7 mouse cellular contexts compared by ENCODE assay signal in the genomic region with DNA sequence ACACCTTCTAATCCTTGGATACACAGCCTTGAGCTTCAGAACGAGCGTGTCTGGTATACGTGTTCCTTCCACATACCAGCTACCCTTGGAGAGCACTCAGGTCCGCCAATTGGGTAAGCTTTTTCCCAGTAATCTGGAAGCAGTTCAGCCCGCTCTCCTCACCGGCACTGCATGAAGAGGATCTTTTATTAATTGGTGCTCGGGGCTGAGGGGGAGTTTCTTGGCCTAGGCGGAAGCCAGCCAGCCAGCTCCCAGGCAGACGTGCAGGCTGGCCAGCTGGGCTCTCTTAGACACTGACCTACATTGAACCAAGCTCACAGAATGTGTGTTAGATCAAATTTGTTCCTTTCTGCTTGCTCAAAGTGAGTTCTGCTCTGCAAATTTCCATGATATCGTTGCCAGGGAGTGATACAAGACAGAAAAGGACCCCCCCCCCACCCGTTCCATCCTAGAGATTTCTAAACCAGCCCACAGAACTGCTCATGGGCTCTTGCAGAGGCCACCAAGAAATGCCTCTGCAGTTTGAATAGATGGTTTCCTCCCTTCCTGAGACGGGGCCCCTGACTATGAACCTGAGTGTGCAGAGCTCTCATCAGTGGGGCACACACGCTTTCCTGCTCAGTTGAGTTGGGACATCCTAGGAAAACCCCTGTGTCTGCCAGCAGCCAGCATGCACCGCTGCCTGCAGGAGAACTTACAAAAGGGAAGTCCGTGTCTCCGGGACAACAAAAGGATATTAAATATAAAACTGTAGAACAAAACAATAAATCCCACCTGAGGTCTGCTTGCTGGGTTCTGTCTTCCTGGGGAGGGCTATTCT.
DNase-seq lines count a peak whose midpoint lies in the region; ATAC-seq and TF ChIP-seq lines count a peak whose summit lies in the region.

No protein-coding gene starts in this region.

- 0 out of 2 replicates have a peak overlapping the region, but pooled peaks have one; percentile 25 for H3K27ac ChIP-seq in forebrain, embryonic 12.5 days
- peak overlapping the region; percentile 58 for H3K27ac ChIP-seq in heart, embryonic 15.5 days
- no peak overlapping the region for H3K27ac ChIP-seq in liver, adult 2 months (replicated peaks; ENCODE audit: insufficient read depth, low read depth, low read length)

- H3K4me2 ChIP-seq in forebrain, embryonic 12.5 days: no peak overlapping the region
- no peak overlapping the region for H3K4me2 ChIP-seq in heart, embryonic 15.5 days

- ATAC-seq in forebrain, embryonic 12.5 days (ENCODE audit: low FRiP score): no peak
- ATAC-seq in heart, embryonic 15.5 days (replicated peaks; ENCODE audit: insufficient number of reproducible peaks, insufficient read depth, low FRiP score, low read depth): peak; percentile 58
- ATAC-seq in activated CD4-positive, CD25-positive, alpha-beta regulatory T cell, adult 4 months: no peak

- H3K9ac ChIP-seq in forebrain, embryonic 12.5 days: no peak overlapping the region
- H3K9ac ChIP-seq in heart, embryonic 15.5 days: no peak overlapping the region
- H3K9ac ChIP-seq in liver, adult 2 months (ENCODE audit: low read depth, low read length): peak overlapping the region; percentile 24; the same call in 1 of the 2 replicates

- no peaks in the 10 kb centered on the region for H3K36me3 ChIP-seq in forebrain, embryonic 12.5 days (replicated peaks)
- no peaks in the 10 kb centered on the region for H3K36me3 ChIP-seq in heart, embryonic 15.5 days
- H3K36me3 ChIP-seq in liver, adult 2 months (ENCODE audit: control insufficient read depth, insufficient read depth, low read length): no peaks in the 10 kb centered on the region

- H3K4me1 ChIP-seq in forebrain, embryonic 12.5 days: peaks cover 25% of the 10 kb centered on the region
- peaks cover 11% of the 10 kb centered on the region for H3K4me1 ChIP-seq in heart, embryonic 15.5 days (replicated peaks)
- H3K4me1 ChIP-seq in liver, adult 2 months (ENCODE audit: control insufficient read depth, insufficient read depth, low read length): peaks cover 9% of the 10 kb centered on the region

- no peaks in the 10 kb centered on the region for H3K27me3 ChIP-seq in forebrain, embryonic 12.5 days
- no peaks in the 10 kb centered on the region for H3K27me3 ChIP-seq in heart, embryonic 15.5 days
- no peaks in the 10 kb centered on the region for H3K27me3 ChIP-seq in liver, adult 2 months (ENCODE audit: control insufficient read depth, insufficient read depth, low read length)

- no peak overlapping the region for H3K4me3 ChIP-seq in forebrain, embryonic 12.5 days (replicated peaks)
- no peak overlapping the region for H3K4me3 ChIP-seq in heart, embryonic 15.5 days
- no peak overlapping the region for H3K4me3 ChIP-seq in liver, adult 2 months (ENCODE audit: insufficient read depth, low read depth, low read length)

- WGBS in forebrain, embryonic 12.5 days: 49% methylated on average over 16 of the region's 16 CpGs
- WGBS in heart, embryonic 15.5 days: 48% methylated on average over 16 of the region's 16 CpGs
- 61% methylated on average over 16 of the region's 16 CpGs for WGBS in liver, adult 2 months

- TF ChIP-seq CTCF in liver, adult 2 months (IDR thresholded peaks at IDR 0.05; ENCODE audit: low read depth, low read length): no peak

- peak; percentile 28 for DNase-seq in cerebellum, adult 9-10 months
- peak; percentile 71 for DNase-seq in kidney, postnatal 14 days
- DNase-seq in liver, adult 2 months (ENCODE audit: extremely low read depth, low read depth, low spot score): peak; percentile 55
- DNase-seq in ovary, adult 18-20 months (ENCODE audit: low spot score): peak; percentile 43

- no peaks in the 10 kb centered on the region; the same call in 1 of the 2 replicates for H3K79me2 ChIP-seq in liver, adult 2 months (ENCODE audit: control insufficient read depth, insufficient read depth, low read length)

- H3K9me3 ChIP-seq in forebrain, embryonic 12.5 days: no peaks in the 10 kb centered on the region
- no peaks in the 10 kb centered on the region for H3K9me3 ChIP-seq in heart, embryonic 15.5 days (replicated peaks)

- TF ChIP-seq POLR2A in liver, adult 2 months (IDR thresholded peaks at IDR 0.05; ENCODE audit: extremely low read depth, insufficient read depth, low read length): no peak
